Mouse (Mus musculus) E14TG2a.4 (cell line): ENCODE data around the gene Cars2.

Experiments used
- CTCF ChIP-seq: conservative IDR thresholded peaks from 2 replicates; pipeline ENCODE4 v1.5.1; 2014; ENCODE audit warnings: low read length
- NANOG ChIP-seq: IDR thresholded peaks from 2 replicates; pipeline ENCODE4 v1.6.1; 2014; ENCODE audit warnings: borderline replicate concordance, low read length, mixed read lengths

GRCm38 (mm10) chr8:11569260-11570097 lies 18.9 kb upstream of the Cars2 start:
- TF ChIP-seq CTCF = no peak
- no peak for TF ChIP-seq NANOG
